Mouse (Mus musculus) bone marrow macrophage, adult 2 months (primary cell): Measurements from ENCODE around the gene Cntnap1.

ENCODE experiments used
- CTCF ChIP-seq: IDR thresholded peaks from 2 replicates; pipeline ENCODE4 v1.5.1; 2012; ENCODE audit warnings: low read depth, mild to moderate bottlenecking, low read length, moderate library complexity
- POLR2A ChIP-seq: IDR thresholded peaks from 2 replicates; pipeline ENCODE4 v1.6.1; 2012; ENCODE audit warnings: mild to moderate bottlenecking, low read depth, low read length, borderline replicate concordance

- TF ChIP-seq POLR2A = no peak
- TF ChIP-seq CTCF = no peak
These were observed 3.5 kb downstream of the Cntnap1 start for GRCm38 (mm10) chr11:101173631-101174388.
